Mouse (Mus musculus) heart, postnatal 0 days (tissue): ENCODE results near the gene F8a. TPM values are rescaled to one million over a fixed set of nuclear protein-coding genes. Genes with fewer than 3 reads are reported as not detected.
"Not testable (repeated sequence)": the region's sequence is repeated elsewhere in the genome, so short reads cannot be mapped to it uniquely, and the experiment has no call there.

Experiments
- ATAC-seq: fragments of 200-750 bp; cut with Nextera tagmentation; 2 replicates; pipeline ENCODE4 v1.8.0; 2017; ENCODE audit warnings: low read depth, moderate number of reproducible peaks, moderate library complexity; ENCODE audit not compliant: insufficient read depth
- DNase-seq: peaks from one replicate; pipeline ENCODE4 v3.0.0-alpha.2; 2016; ENCODE audit warnings: low spot score
- H3K27ac ChIP-seq: fragments of 300-500 bp; sonication (generic); 2 replicates; pipeline ENCODE4 v1.5.1; 2014; ENCODE audit warnings: low read depth, mild to moderate bottlenecking
- H3K27me3 ChIP-seq: fragments of 300-500 bp; sonication (generic); 2 replicates; pipeline ENCODE4 v1.6.1; 2014; ENCODE audit warnings: low read length, mixed read lengths; ENCODE audit not compliant: control insufficient read depth, insufficient read depth
- H3K36me3 ChIP-seq: fragments of 300-500 bp; sonication (generic); replicated peaks from 2 replicates; pipeline ENCODE4 v1.6.1; 2014; ENCODE audit warnings: low read length, mixed read lengths; ENCODE audit not compliant: control insufficient read depth, insufficient read depth
- H3K4me1 ChIP-seq: fragments of 300-500 bp; sonication (generic); 2 replicates; pipeline ENCODE4 v1.6.1; 2014; ENCODE audit warnings: antibody characterized with exemption; ENCODE audit not compliant: control insufficient read depth, insufficient read depth
- H3K4me2 ChIP-seq: fragments of 300-500 bp; sonication (generic); 2 replicates; pipeline ENCODE4 v1.6.1; 2014; ENCODE audit warnings: low read depth, mild to moderate bottlenecking, low read length, moderate library complexity
- H3K4me3 ChIP-seq: fragments of 300-500 bp; sonication (generic); 2 replicates; pipeline ENCODE4 v1.5.1; 2014; ENCODE audit warnings: low read depth, low read length
- H3K9ac ChIP-seq: fragments of 300-500 bp; sonication (generic); replicated peaks from 2 replicates; pipeline ENCODE4 v1.6.1; 2014; ENCODE audit warnings: low read depth, low read length, mixed read lengths
- H3K9me3 ChIP-seq: fragments of 300-500 bp; sonication (generic); replicated peaks from 2 replicates; pipeline ENCODE4 v1.6.1; 2016; ENCODE audit warnings: low read length; ENCODE audit not compliant: control insufficient read depth
- CTCF ChIP-seq: IDR thresholded peaks from 2 replicates; pipeline ENCODE4 v1.5.1; 2016; ENCODE audit warnings: antibody characterized with exemption, control low read depth, low read depth
- EP300 ChIP-seq: IDR thresholded peaks from 2 replicates; pipeline ENCODE4 v1.6.1; 2016; ENCODE audit warnings: antibody characterized with exemption, low read depth
- WGBS: fragments of 180-500 bp; shearing (Covaris S2); extraction: QIAGEN DNeasy Blood & Tissue Kit; methylation state at CpG from one replicate; pipeline ENCODE4 v1.1.7; 2014; 5-methylcytosine and 5-hydroxymethylcytosine counted together
- polyA plus RNA-seq: library from polyadenylated mRNA; unstranded; fragments of >200 nt; fragmentation: Nextera tagmentation; extraction: Ambion mirVana; gene quantifications from 2 replicates; pipeline ENCODE4 v1.2.1, GENCODE M21; 2015
- total RNA-seq: library from RNA; depleted of rRNA; stranded (reverse); fragments of >200 nt; gene quantifications from 2 replicates; pipeline ENCODE4 v1.2.3, GENCODE M21; 2014; ENCODE audit warnings: low replicate concordance; rRNA removed

F8a gene
- total RNA-seq (16.0 and 20.7 TPM in 2 replicates), polyA plus RNA-seq (12.3 and 12.4 TPM in 2 replicates)

DNA sequence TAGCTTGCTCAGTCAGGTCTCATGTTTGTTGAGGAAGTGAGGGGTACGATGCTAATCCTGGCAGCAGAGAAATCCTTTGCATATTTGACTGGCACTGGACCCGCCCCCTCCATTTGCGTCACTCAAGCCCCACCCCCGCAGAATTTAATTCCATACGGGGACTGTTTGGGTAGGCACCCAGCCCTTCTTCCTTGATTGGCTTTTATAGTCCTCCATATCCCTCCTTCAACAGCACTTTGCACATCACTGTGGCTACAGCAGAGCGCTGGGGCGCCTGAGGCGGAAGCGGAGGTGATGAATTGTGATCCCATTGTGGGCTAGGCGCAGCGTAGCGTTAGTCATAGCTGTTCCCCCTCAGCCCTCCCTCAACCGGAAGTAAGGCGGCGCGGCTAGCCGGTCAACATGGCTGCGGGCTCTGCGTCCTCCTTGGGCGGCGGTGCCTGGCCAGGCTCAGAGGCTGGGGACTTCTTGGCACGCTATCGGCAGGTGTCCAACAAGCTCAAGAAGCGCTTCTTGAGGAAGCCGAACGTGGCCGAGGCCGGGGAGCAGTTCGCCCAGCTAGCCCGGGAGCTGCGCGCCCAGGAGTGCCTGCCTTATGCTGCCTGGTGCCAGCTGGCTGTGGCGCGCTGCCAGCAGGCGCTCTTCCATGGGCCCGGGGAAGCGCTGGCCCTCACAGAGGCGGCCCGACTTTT lies at the start of gene F8a:
Gene F8a (plus strand): TSS at position 378 of the 692 bp plus-strand sequence.
- WGBS: 15% methylated on average over 36 of the region's 39 CpGs
- TF ChIP-seq EP300 (no peak), CTCF (no peak)
- Histone ChIP-seq H3K9ac (peak within 1 kb of the TSS; percentile 65), H3K4me3 (peak within 1 kb of the TSS; percentile 73), H3K27ac (peak within 1 kb of the TSS; percentile 91), H3K4me1 (no peaks in the 10 kb centered on the region), H3K36me3 (no peaks in the 10 kb centered on the region), H3K9me3 (no peaks in the 10 kb centered on the region), H3K27me3 (no peaks in the 10 kb centered on the region), H3K4me2 (peak within 1 kb of the TSS; percentile 83)
- ATAC-seq (peak; percentile 95), DNase-seq (peak; percentile 82)

DNA sequence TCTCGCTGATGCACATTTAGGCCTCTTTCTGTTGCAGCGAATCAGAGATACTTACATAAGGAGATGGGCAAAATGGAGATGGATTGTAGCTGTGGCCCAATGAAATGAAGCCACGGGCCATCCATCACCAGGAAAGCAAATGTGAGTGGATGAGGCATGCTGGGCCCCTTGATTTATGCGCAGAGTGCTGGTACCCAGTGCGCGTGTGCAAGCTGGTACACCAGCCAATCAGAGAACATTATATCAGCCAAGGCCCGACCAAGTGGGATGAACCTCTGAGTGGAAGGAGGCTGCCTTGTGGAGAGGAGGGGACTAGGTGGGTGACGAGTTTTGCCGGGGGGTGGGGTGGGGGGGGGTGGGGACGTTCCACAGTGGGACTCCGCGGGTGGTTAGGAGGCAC lies 36.2 kb upstream of the F8a start, which contains the start of gene Xlr3b:
Gene Xlr3b (plus strand): TSS at position 274 of the 400 bp plus-strand sequence.
- WGBS: 75% methylated on average over 12 of the region's 12 CpGs
- H3K4me2 ChIP-seq, H3K4me1 ChIP-seq, H3K9me3 ChIP-seq, ATAC-seq, H3K36me3 ChIP-seq, H3K4me3 ChIP-seq, H3K9ac ChIP-seq, H3K27ac ChIP-seq, H3K27me3 ChIP-seq: not testable (repeated sequence)
- DNase-seq: peak; percentile 5

DNA sequence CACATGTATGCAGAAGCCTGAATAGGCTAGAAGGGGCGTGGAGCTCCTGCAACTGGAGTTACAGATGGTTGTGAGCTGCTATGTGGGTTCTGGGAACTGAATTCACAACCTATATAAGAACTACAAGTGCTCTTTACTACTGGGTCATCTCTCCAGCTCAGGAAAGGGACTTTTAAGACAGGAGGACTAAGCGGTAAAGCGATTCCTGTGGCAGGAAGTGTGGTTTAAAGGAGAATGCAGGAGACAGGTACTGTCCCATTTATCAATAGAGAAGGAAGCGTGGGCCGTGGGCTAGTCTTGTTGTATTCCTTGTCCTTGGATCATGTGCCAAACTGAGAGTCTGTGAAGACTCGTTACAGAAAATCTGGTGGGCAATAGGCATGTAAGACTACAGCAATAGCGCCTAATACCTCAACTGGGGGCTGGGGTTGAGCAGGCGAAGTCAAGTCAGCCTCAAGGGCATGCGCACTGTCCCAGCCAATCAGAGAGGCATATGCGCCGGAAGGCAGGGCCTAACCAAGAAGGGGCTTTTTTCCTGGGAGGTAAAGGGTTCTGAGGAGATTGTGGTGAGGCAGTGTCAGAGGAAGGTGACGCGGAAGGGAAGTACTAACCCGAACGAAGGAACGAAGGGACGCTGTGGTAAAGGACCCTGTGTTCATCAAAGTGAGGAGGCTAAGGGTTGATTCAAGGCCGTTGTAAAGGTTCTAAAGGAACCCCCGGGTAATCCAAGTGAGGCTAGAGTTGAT lies 14.1 kb upstream of the F8a start, which contains the start of gene Xlr4b:
Gene Xlr4b (plus strand): TSS at position 515 of the 746 bp plus-strand sequence.
- not testable (repeated sequence) for H3K9ac ChIP-seq, H3K9me3 ChIP-seq, DNase-seq, H3K4me3 ChIP-seq, H3K27ac ChIP-seq, H3K4me1 ChIP-seq, ATAC-seq, H3K36me3 ChIP-seq, H3K4me2 ChIP-seq, H3K27me3 ChIP-seq
- WGBS: 67% methylated on average over 11 of the region's 19 CpGs

DNA sequence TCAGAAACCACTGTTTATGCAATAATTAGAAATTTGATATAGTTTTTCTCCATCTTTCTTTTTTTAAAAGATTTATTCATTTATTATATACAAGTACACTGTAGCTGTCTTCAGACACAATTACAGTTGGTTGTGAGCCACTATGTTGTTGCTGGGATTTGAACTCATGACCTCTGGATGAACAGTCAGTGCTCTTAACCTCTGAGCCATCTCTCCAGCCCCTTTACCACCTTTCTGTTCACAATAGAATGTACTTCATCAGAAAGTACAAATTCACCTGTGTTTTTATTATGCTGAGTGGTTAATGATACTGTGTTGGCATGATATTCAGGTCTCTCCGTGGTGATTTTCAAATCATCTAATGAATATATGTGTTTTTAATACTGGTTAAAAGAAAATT lies 2.7 kb upstream of the F8a start:
- Histone ChIP-seq H3K36me3 (no peaks in the 10 kb centered on the region), H3K27me3 (no peaks in the 10 kb centered on the region), H3K27ac (no peak overlapping the region), H3K4me1 (no peaks in the 10 kb centered on the region), H3K9ac (no peak overlapping the region), H3K9me3 (no peaks in the 10 kb centered on the region), H3K4me2 (no peak overlapping the region), H3K4me3 (no peak overlapping the region)
- TF ChIP-seq EP300 (no peak), CTCF (no peak)
- DNase-seq: no peak
- 56% methylated on average over 1 of the region's 1 CpGs for WGBS
- ATAC-seq: no peak

DNA sequence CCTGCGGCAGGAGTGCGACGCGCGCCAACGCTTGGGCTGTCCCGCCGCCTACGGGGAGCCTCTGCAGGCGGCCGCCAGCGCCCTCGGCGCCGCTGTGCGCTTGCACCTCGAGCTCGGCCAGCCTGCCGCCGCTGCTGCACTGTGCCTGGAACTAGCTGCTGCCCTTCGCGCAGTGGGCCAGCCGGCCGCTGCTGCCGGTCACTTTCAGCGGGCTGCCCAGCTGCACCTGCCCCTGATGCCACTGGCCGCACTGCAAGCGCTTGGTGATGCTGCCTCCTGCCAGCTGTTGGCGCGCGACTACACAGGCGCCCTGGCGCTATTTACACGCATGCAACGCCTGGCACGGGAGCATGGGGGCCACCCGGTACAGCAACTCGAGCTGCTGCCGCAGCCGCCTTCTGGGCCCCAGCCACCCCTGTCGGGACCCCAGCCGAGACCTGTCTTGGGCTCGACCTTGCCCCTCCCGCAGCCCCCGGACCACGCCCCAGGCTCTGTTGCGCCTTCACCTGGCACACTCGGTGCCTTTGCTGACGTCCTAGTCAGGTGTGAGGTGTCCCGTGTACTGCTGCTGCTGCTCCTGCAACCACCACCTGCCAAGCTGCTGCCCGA lies 619 bp downstream of the F8a start:
- Histone ChIP-seq H3K27ac (peak overlapping the region; percentile 91), H3K9me3 (no peaks in the 10 kb centered on the region), H3K4me3 (peak overlapping the region; percentile 73), H3K36me3 (no peaks in the 10 kb centered on the region), H3K9ac (peak overlapping the region; percentile 65), H3K4me2 (peak overlapping the region; percentile 83), H3K27me3 (no peaks in the 10 kb centered on the region), H3K4me1 (no peaks in the 10 kb centered on the region)
- no peak for TF ChIP-seq CTCF
- no peak for TF ChIP-seq EP300
- ATAC-seq: peak; percentile 63
- peak; percentile 41 for DNase-seq
- 23% methylated on average over 40 of the region's 51 CpGs for WGBS
